Mouse (Mus musculus): ENCODE measurements at regions not wholly inside any gene's neighbourhood (a gene's known extent, or its start where the extent isn't known, plus 50 kb on each side); places are given as distances from the start of the nearest gene placed in this dataset.
"Not testable (repeated sequence)": the region's sequence is repeated elsewhere in the genome, so short reads cannot be mapped to it uniquely, and the experiment has no call there.

- no peak for DNase-seq (ENCODE audit: low spot score)
Measured at GRCm38 (mm10) chr11:16638349-16638748, 113.7 kb upstream of the Egfr start.

DNA sequence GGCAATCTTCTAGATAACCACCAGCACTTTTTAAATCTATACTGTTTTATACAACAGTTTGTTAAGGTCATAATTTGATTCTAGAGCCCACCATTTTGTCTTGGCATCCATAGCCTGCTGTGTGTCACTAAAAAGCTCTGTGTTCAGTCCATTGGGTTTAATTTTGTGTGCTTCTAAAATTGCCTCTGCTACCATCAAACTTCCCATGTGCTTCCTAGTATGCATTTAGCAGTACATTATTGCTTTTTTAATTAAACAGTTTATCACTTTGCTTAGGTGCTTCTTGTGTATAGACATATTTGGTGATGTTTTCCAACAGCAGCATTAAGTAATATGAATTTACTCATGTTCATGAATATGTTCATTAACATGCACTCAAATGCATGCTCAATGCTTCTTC lies 102.4 kb upstream of the Egfr start:
- DNase-seq (ENCODE audit: low spot score): no peak

DNA sequence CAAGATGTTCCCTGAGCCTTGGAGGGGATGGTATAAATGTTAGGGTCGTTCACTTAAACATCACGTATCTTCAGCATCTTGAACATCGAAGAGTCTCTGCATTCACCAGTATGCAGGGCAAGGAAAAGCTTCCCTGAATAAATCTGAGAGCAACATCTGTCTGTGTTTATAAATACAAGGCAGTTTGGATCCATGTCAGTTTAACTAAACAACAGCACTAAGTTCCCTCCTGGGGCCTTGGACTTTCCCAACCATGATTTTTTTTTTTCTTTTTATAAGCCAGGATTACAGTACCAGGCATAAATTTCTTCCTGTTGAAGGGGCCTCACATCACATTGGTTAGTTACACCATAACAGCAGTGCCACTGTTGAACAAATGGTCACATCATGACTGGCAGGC lies 88.2 kb upstream of the Egfr start:
- DNase-seq (ENCODE audit: low spot score): no peak

- no peak for DNase-seq (ENCODE audit: low spot score)
Measured at GRCm38 (mm10) chr11:16669453-16670251, 82.4 kb upstream of the Egfr start.

DNA sequence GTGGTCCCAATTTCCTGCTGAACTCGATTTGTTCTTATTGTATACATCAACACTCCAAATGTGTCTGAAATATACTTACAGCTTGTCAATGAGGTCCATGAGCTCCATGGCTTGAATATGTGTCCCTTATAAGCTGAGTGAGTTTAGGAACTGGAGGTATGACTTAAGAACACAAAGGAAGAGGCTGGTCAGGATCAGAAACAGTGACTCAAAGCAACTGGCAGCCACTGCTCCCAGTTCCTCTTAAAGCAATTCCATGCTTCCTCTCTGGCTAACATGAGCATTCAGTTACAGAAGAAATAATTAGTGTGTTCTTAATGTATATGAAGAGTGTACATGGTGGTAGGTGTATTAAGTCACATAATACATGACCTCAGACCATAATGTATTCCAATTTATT lies 81.7 kb upstream of the Egfr start:
- no peak for DNase-seq (ENCODE audit: low spot score)

GRCm38 (mm10) chr11:16675951-16676350 lies 76.1 kb upstream of the Egfr start:
- DNase-seq (ENCODE audit: low spot score): not testable (repeated sequence)

GRCm38 (mm10) chr11:16683538-16683937 lies 68.5 kb upstream of the Egfr start:
- DNase-seq (ENCODE audit: low spot score): no peak

DNA sequence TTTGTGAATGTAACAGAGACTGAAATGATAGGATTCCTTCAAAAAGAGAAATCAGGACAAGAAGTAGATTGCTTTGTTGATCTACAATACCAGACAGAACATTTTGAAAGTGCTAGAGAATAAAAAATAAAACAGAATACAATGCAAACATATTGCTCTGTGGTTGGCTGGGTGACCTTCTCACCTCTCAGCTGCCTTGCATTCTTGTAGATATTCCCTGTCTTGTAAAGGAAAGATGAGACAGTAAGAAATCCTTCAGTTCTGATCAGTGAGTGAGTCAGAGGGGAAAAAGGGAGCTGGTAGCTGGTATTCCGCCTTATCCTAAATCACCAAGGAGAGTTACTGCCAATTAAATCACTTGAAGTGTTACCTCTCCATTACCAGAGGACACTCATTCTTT lies 56.4 kb upstream of the Egfr start:
- DNase-seq (ENCODE audit: low spot score): no peak

GRCm38 (mm10) chr11:16696787-16697186 lies 55.2 kb upstream of the Egfr start:
- DNase-seq (ENCODE audit: low spot score): no peak

GRCm38 (mm10) chr11:16701826-16702225 lies 50.2 kb upstream of the Egfr start:
- no peak for DNase-seq (ENCODE audit: low spot score)

Measured in urinary bladder, postnatal 10 days (tissue).